Mouse (Mus musculus): ENCODE data around the gene Vash1. TPM values are rescaled to one million over a fixed set of nuclear protein-coding genes. Genes with fewer than 3 reads are reported as not detected.
A peak's percentile ranks its signal among the peaks of the same experiment; 100 is the strongest.

Vash1 gene
- 0.63 and 0.91 TPM in 2 replicates for total RNA-seq (2017)

- peak; percentile 39 for ATAC-seq (replicated peaks; ENCODE audit: low read depth, poor library complexity, severe bottlenecking)
Measured at GRCm38 (mm10) chr12:86678591-86679545, at the start of gene Vash1. TSS of gene Vash1 (plus strand) at chr12:86678700.

GRCm38 (mm10) chr12:86628783-86629172, 49.7 kb upstream of the Vash1 start:
- ATAC-seq (replicated peaks; ENCODE audit: low read depth, poor library complexity, severe bottlenecking): no peak

- ATAC-seq (replicated peaks; ENCODE audit: low read depth, poor library complexity, severe bottlenecking): no peak
Measured at GRCm38 (mm10) chr12:86641763-86642162, 36.7 kb upstream of the Vash1 start.

GRCm38 (mm10) chr12:86644512-86645273, 33.8 kb upstream of the Vash1 start:
- ATAC-seq (replicated peaks; ENCODE audit: low read depth, poor library complexity, severe bottlenecking): no peak

- no peak for ATAC-seq (replicated peaks; ENCODE audit: low read depth, poor library complexity, severe bottlenecking)
Measured at GRCm38 (mm10) chr12:86645494-86645893, 33.0 kb upstream of the Vash1 start.

- no peak for ATAC-seq (replicated peaks; ENCODE audit: low read depth, poor library complexity, severe bottlenecking)
Measured at GRCm38 (mm10) chr12:86646831-86647230, 31.7 kb upstream of the Vash1 start.

- no peak for ATAC-seq (replicated peaks; ENCODE audit: low read depth, poor library complexity, severe bottlenecking)
Measured at GRCm38 (mm10) chr12:86647279-86647678, 31.2 kb upstream of the Vash1 start.

- no peak for ATAC-seq (replicated peaks; ENCODE audit: low read depth, poor library complexity, severe bottlenecking)
Measured at GRCm38 (mm10) chr12:86647736-86648135, 30.8 kb upstream of the Vash1 start.

- no peak for ATAC-seq (replicated peaks; ENCODE audit: low read depth, poor library complexity, severe bottlenecking)
Measured at GRCm38 (mm10) chr12:86648489-86648888, 30.0 kb upstream of the Vash1 start.

GRCm38 (mm10) chr12:86651301-86651860, 27.1 kb upstream of the Vash1 start:
- no peak for ATAC-seq (replicated peaks; ENCODE audit: low read depth, poor library complexity, severe bottlenecking)

GRCm38 (mm10) chr12:86652570-86653041, 25.9 kb upstream of the Vash1 start:
- no peak for ATAC-seq (replicated peaks; ENCODE audit: low read depth, poor library complexity, severe bottlenecking)

GRCm38 (mm10) chr12:86659447-86659968, 19.0 kb upstream of the Vash1 start:
- no peak for ATAC-seq (replicated peaks; ENCODE audit: low read depth, poor library complexity, severe bottlenecking)

GRCm38 (mm10) chr12:86660466-86660865, 18.0 kb upstream of the Vash1 start:
- ATAC-seq (replicated peaks; ENCODE audit: low read depth, poor library complexity, severe bottlenecking): no peak

- ATAC-seq (replicated peaks; ENCODE audit: low read depth, poor library complexity, severe bottlenecking): peak; percentile 73
Measured at GRCm38 (mm10) chr12:86665656-86666055, 12.8 kb upstream of the Vash1 start.

- ATAC-seq (replicated peaks; ENCODE audit: low read depth, poor library complexity, severe bottlenecking): no peak
Measured at GRCm38 (mm10) chr12:86668404-86668803, 10.1 kb upstream of the Vash1 start.

GRCm38 (mm10) chr12:86672105-86672504, 6.4 kb upstream of the Vash1 start:
- ATAC-seq (replicated peaks; ENCODE audit: low read depth, poor library complexity, severe bottlenecking): no peak

GRCm38 (mm10) chr12:86672507-86672906, 6.0 kb upstream of the Vash1 start:
- ATAC-seq (replicated peaks; ENCODE audit: low read depth, poor library complexity, severe bottlenecking): no peak

- ATAC-seq (replicated peaks; ENCODE audit: low read depth, poor library complexity, severe bottlenecking): no peak
Measured at GRCm38 (mm10) chr12:86679546-86679930, 1.0 kb downstream of the Vash1 start.

GRCm38 (mm10) chr12:86679991-86680491, 1.5 kb downstream of the Vash1 start:
- ATAC-seq (replicated peaks; ENCODE audit: low read depth, poor library complexity, severe bottlenecking): no peak

- peak; percentile 42 for ATAC-seq (replicated peaks; ENCODE audit: low read depth, poor library complexity, severe bottlenecking)
Measured at GRCm38 (mm10) chr12:86680591-86681193, 2.2 kb downstream of the Vash1 start.

Measured in common myeloid progenitor, adult 5-6 weeks (primary cell).